Mouse (Mus musculus) kidney, adult 2 months (tissue): Measurements from ENCODE around the gene Mertk.

Experiments
- CTCF ChIP-seq: fragments of 200-500 bp; conservative IDR thresholded peaks from 2 replicates; pipeline ENCODE4 v1.5.1; 2011; ENCODE audit warnings: low read depth, mild to moderate bottlenecking, control low read depth, low read length, moderate library complexity, mixed read lengths; ENCODE audit not compliant: insufficient read depth, insufficient read length
- POLR2A ChIP-seq: fragments of 200-500 bp; IDR thresholded peaks from one replicate; pipeline ENCODE4 v1.6.1; 2011; ENCODE audit warnings: low read depth, low read length, control low read depth

GRCm38 (mm10) chr2:128719380-128719779 is 20.6 kb downstream of the Mertk start:
- TF ChIP-seq POLR2A, result no peak
- no peak for TF ChIP-seq CTCF
